Mouse (Mus musculus) small intestine, adult 10 weeks (tissue): ENCODE measurements around the gene Robo2. TPM values are rescaled to one million over a fixed set of nuclear protein-coding genes. Genes with fewer than 3 reads are reported as not detected.

Experiments used
- polyA plus RNA-seq: library from polyadenylated mRNA; stranded (reverse); fragments of 350-450 nt; fragmentation: Illumina TruSeq; extraction: RNeasy Lipid Tissue Mini Kit (QIAGEN cat#74804); gene quantifications from one replicate; pipeline ENCODE4 v1.2.3, GENCODE M21; 2014; ENCODE audit warnings: low replicate concordance

Gene Robo2
- polyA plus RNA-seq = 5.8 TPM

DNA sequence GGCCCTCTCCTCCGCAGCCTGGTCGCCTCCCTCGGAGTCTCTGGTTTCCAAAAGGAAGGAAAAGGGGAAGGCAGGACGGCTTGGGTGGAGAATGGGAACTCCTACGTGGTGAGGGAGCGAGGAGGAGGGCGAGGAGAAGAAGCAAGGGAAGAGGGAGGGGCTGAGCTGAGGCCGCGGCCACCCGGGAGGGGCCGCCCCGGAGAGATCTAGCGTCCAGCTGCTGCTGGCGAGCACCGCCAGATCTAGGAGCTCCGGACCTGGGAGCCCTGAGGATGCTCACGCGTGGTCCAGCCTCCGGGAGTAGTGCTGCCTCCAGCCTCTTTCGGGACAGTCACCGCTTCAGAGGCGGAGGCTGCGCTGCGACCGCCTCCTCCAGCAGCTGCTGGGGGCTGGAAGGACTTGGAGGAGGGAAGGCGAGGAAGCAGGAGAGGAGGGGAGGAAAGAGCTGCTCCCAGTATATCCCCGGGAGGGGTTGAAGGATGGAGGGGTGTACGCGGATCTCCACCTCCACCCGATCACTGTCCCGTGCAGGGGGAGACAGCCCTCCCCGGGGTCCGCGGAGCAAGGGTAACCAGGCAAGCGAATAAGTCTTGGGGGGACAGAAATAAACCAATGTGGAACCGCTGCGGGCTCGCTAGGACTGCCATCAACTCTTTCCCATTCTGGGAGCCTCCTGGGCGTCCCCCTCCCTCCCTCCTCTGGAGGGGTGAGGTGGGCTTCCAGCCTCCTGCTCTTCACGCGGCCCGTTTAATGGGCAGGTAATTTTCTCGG, at the start of gene Robo2:
Robo2 (minus strand) TSS at position 345 of the 771 bp plus-strand sequence.

